Mouse (Mus musculus) midbrain, embryonic 10.5 days (tissue): ENCODE results near the gene Olfr1043. TPM values are rescaled to one million over a fixed set of nuclear protein-coding genes. Genes with fewer than 3 reads are reported as not detected.
"Not testable (repeated sequence)": the region's sequence is repeated elsewhere in the genome, so short reads cannot be mapped to it uniquely, and the experiment has no call there.

Experiments
- DNase-seq: peaks from one replicate; pipeline ENCODE4 v3.0.0-alpha.2; 2017; ENCODE audit warnings: low spot score
- H3K27ac ChIP-seq: fragments of 300-500 bp; sonication (generic); replicated peaks from 2 replicates; pipeline ENCODE4 v1.5.1; 2016; ENCODE audit warnings: mild to moderate bottlenecking
- H3K27me3 ChIP-seq: fragments of 300-500 bp; sonication (generic); 2 replicates; pipeline ENCODE4 v1.6.1; 2016; ENCODE audit warnings: low read depth, mild to moderate bottlenecking; ENCODE audit not compliant: poor library complexity, severe bottlenecking
- H3K36me3 ChIP-seq: fragments of 300-500 bp; sonication (generic); 2 replicates; pipeline ENCODE4 v1.6.1; 2016; ENCODE audit warnings: mild to moderate bottlenecking, moderate library complexity
- H3K4me1 ChIP-seq: fragments of 300-500 bp; sonication (generic); 2 replicates; pipeline ENCODE4 v1.6.1; 2016
- H3K4me3 ChIP-seq: fragments of 300-500 bp; sonication (generic); 2 replicates; pipeline ENCODE4 v1.5.1; 2016; ENCODE audit warnings: mild to moderate bottlenecking, moderate library complexity
- H3K9me3 ChIP-seq: fragments of 300-500 bp; sonication (generic); replicated peaks from 2 replicates; pipeline ENCODE4 v1.6.1; 2016; ENCODE audit warnings: mild to moderate bottlenecking
- WGBS: fragments of 180-500 bp; shearing (Covaris S2); methylation state at CpG from one replicate; pipeline ENCODE4 v1.1.7; 2016; 5-methylcytosine and 5-hydroxymethylcytosine counted together
- polyA plus RNA-seq: library from polyadenylated mRNA; unstranded; fragments of >200 nt; fragmentation: Nextera tagmentation; extraction: Ambion mirVana; gene quantifications from 2 replicates; pipeline ENCODE4 v1.2.1, GENCODE M21; 2016

Olfr1043 gene
- polyA plus RNA-seq: not detected in 2 replicates

- H3K36me3 ChIP-seq: no peaks in the 10 kb centered on the region
- no peaks in the 10 kb centered on the region for H3K4me1 ChIP-seq
- H3K27ac ChIP-seq: no peak within 1 kb of the TSS
- no peak for DNase-seq
- WGBS: 88% methylated on average over 2 of the region's 2 CpGs
- no peaks in the 10 kb centered on the region for H3K9me3 ChIP-seq
- no peak within 1 kb of the TSS for H3K4me3 ChIP-seq
- H3K27me3 ChIP-seq: no peaks in the 10 kb centered on the region
Measured at GRCm38 (mm10) chr2:86167422-86167821, at the start of gene Olfr1043. TSS of gene Olfr1043 (minus strand) at chr2:86167522.

DNA sequence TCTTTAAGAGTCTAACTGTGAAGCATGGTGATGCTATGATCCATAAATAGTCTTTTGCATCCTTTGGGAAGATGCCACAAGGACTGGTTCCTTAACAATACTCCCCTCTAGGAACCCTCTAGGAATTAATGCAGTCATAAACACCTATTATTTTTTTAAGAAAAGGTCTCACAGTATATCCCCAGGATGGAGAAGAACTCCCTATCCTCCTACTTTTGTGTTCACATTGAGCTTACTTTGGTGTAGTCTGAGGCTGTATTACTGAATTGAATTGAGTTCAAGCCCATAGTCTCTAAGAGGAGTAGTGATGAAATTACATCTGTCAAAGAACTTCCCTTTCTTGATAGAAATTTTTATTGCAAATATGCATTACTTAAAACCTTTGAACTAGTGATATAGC, 35.6 kb upstream of the Olfr1043 start, which contains the start of gene Olfr1045:
TSS of gene Olfr1045 (minus strand) at position 101 of the 400 bp plus-strand sequence.
- H3K27ac ChIP-seq: no peak within 1 kb of the TSS
- H3K36me3 ChIP-seq: no peaks in the 10 kb centered on the region
- H3K9me3 ChIP-seq: no peaks in the 10 kb centered on the region
- DNase-seq: no peak
- no peak within 1 kb of the TSS for H3K4me3 ChIP-seq
- no peaks in the 10 kb centered on the region for H3K27me3 ChIP-seq
- H3K4me1 ChIP-seq: no peaks in the 10 kb centered on the region

- H3K27me3 ChIP-seq: no peaks in the 10 kb centered on the region
- WGBS: 63% methylated on average over 1 of the region's 1 CpGs
- no peaks in the 10 kb centered on the region for H3K4me1 ChIP-seq
- no peak overlapping the region for H3K4me3 ChIP-seq
- no peaks in the 10 kb centered on the region for H3K36me3 ChIP-seq
- no peaks in the 10 kb centered on the region for H3K9me3 ChIP-seq
- no peak for DNase-seq
- no peak overlapping the region for H3K27ac ChIP-seq
Measured at GRCm38 (mm10) chr2:86195863-86196262, 28.5 kb upstream of the Olfr1043 start.

GRCm38 (mm10) chr2:86185583-86185982, 18.3 kb upstream of the Olfr1043 start, which contains the start of gene Olfr52:
TSS of gene Olfr52 (minus strand) at chr2:86185683.
- Histone ChIP-seq H3K27me3 (no peaks in the 10 kb centered on the region), H3K36me3 (no peaks in the 10 kb centered on the region), H3K27ac (no peak within 1 kb of the TSS), H3K4me1 (no peaks in the 10 kb centered on the region), H3K9me3 (no peaks in the 10 kb centered on the region), H3K4me3 (no peak within 1 kb of the TSS)
- DNase-seq: no peak

DNA sequence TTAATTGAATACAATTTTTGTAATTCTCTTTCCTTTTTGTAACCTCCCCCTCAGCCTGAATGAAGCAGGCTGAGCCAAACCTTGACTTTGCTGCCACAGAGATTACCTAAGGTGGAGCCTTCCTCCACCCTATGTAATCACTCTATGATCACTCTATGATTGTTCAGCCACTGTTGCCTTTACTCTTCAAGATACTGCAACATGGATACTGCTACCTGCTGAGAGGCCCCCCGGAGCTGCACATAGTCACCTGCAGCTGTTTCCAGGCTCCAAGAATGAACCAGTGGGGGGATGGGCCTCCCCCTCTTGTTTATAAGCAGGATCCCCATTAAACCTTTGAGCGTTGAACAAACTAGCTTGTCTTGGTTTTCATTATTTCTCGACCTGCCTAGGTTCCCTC, 12.6 kb upstream of the Olfr1043 start:
- Histone ChIP-seq H3K36me3 (no peaks in the 10 kb centered on the region), H3K4me1 (no peaks in the 10 kb centered on the region), H3K4me3 (no peak overlapping the region), H3K27me3 (no peaks in the 10 kb centered on the region), H3K9me3 (no peaks in the 10 kb centered on the region), H3K27ac (no peak overlapping the region)
- 77% methylated on average over 3 of the region's 3 CpGs for WGBS
- DNase-seq: no peak

DNA sequence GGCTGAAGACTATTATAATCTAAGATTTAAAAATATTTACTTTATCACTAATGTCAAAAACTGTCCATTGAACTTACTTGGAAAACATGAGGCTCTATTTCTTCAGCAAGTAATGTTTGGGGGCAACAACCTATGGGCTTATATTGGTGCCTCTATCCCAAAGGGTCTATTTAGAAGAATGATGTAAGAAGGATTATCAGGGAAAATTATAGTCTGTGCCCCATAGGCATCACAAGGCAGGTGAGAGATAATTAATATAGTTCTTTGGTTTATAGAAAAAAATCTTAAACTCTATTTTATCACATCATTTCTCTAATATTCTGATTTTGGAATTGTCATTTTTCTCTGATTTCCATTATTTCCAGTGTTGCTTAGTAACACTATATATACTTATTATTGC, 10.4 kb upstream of the Olfr1043 start, which contains the start of gene Olfr1044:
TSS of gene Olfr1044 (minus strand) at position 101 of the 400 bp plus-strand sequence.
- H3K27ac ChIP-seq: no peak within 1 kb of the TSS
- H3K4me3 ChIP-seq: no peak within 1 kb of the TSS
- no peaks in the 10 kb centered on the region for H3K4me1 ChIP-seq
- H3K9me3 ChIP-seq: no peaks in the 10 kb centered on the region
- H3K36me3 ChIP-seq: no peaks in the 10 kb centered on the region
- no peaks in the 10 kb centered on the region for H3K27me3 ChIP-seq
- no peak for DNase-seq

DNA sequence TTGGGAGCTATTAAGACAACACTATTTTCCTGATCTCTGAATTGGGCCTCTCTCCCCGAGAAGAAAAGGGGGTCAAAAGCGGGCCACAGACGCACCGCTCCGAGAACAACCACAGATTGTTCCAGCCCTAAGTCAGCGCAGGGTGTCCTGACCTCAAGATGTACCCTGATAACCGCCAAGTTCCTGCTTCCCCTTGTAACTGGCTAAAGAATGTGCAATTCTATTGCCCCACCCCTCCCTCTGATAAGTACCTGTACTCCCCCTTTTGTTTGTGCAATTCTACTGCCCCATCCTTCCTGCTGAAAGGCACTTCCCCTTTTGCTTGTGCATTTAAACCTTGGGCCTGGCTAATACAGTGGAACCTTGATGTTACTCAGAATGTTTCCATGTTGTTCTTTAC, 8.1 kb upstream of the Olfr1043 start:
- not testable (repeated sequence) for H3K27me3 ChIP-seq, DNase-seq, H3K36me3 ChIP-seq, H3K9me3 ChIP-seq, H3K4me3 ChIP-seq, H3K4me1 ChIP-seq, H3K27ac ChIP-seq
- WGBS: 89% methylated on average over 7 of the region's 7 CpGs

GRCm38 (mm10) chr2:86161738-86162137, 5.6 kb downstream of the Olfr1043 start, which contains the start of gene Olfr1042:
TSS of gene Olfr1042 (minus strand) at chr2:86161838.
- DNase-seq: no peak
- no peak within 1 kb of the TSS for H3K4me3 ChIP-seq
- no peak within 1 kb of the TSS for H3K27ac ChIP-seq
- H3K36me3 ChIP-seq: no peaks in the 10 kb centered on the region
- no peaks in the 10 kb centered on the region for H3K27me3 ChIP-seq
- H3K4me1 ChIP-seq: no peaks in the 10 kb centered on the region
- H3K9me3 ChIP-seq: no peaks in the 10 kb centered on the region
- WGBS: 94% methylated on average over 2 of the region's 2 CpGs

GRCm38 (mm10) chr2:86146632-86147031, 20.7 kb downstream of the Olfr1043 start, which contains the start of gene Olfr1040:
TSS of gene Olfr1040 (minus strand) at chr2:86146732.
- WGBS: 96% methylated on average over 1 of the region's 1 CpGs
- Histone ChIP-seq H3K27me3 (no peaks in the 10 kb centered on the region), H3K27ac (no peak within 1 kb of the TSS), H3K9me3 (no peaks in the 10 kb centered on the region), H3K36me3 (no peaks in the 10 kb centered on the region), H3K4me1 (no peaks in the 10 kb centered on the region), H3K4me3 (no peak within 1 kb of the TSS)
- DNase-seq: no peak

DNA sequence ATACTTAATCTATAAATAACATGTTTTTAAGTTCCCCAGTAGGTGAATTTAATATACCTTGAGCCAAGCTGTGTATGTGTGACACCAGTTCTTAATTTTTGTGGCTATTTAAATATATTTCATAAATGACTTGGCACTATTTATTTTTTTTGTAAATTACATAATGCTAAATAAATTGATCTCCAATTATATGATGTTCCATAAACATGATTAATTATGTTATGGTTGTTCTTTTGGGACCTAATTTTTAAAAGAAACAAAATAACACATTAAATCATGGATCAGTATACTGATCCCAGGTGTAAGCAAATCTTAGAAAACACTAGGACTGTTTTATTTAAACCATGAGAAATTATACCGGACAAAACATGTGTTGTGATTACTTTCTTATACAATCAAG, 31.5 kb downstream of the Olfr1043 start, which contains the start of gene Olfr1039:
TSS of gene Olfr1039 (minus strand) at position 101 of the 400 bp plus-strand sequence.
- no peak within 1 kb of the TSS for H3K4me3 ChIP-seq
- no peak for DNase-seq
- H3K36me3 ChIP-seq: no peaks in the 10 kb centered on the region
- no peaks in the 10 kb centered on the region for H3K4me1 ChIP-seq
- no peak within 1 kb of the TSS for H3K27ac ChIP-seq
- no peaks in the 10 kb centered on the region for H3K9me3 ChIP-seq
- no peaks in the 10 kb centered on the region for H3K27me3 ChIP-seq
- WGBS: 93% methylated on average over 1 of the region's 1 CpGs

Other genes starting within 250 kb of the Olfr1043 start
- gene Olfr1026, start 246.0 kb downstream of the Olfr1043 start, polyA plus RNA-seq: not detected in 2 replicates
- not detected in 2 replicates for gene Olfr1028, start 217.1 kb downstream of the Olfr1043 start, polyA plus RNA-seq
- not detected in 2 replicates for gene Olfr1029, start 193.6 kb downstream of the Olfr1043 start, polyA plus RNA-seq
- gene Olfr1030, start 188.2 kb downstream of the Olfr1043 start, polyA plus RNA-seq: not detected in 2 replicates
- not detected in 2 replicates for gene Olfr1031, start 177.2 kb downstream of the Olfr1043 start, polyA plus RNA-seq
- not detected in 2 replicates for gene Olfr1032, start 162.0 kb downstream of the Olfr1043 start, polyA plus RNA-seq
- gene Olfr1033, start 146.9 kb downstream of the Olfr1043 start, polyA plus RNA-seq: not detected in 2 replicates
- gene Olfr1034, start 121.7 kb downstream of the Olfr1043 start, polyA plus RNA-seq: not detected in 2 replicates
- not detected in 2 replicates for gene Olfr1036, start 93.5 kb downstream of the Olfr1043 start, polyA plus RNA-seq
- not detected in 2 replicates for gene Olfr1037, start 80.1 kb downstream of the Olfr1043 start, polyA plus RNA-seq
- gene Olfr1039, start 31.6 kb downstream of the Olfr1043 start, polyA plus RNA-seq: not detected in 2 replicates
- gene Olfr1040, start 20.8 kb downstream of the Olfr1043 start, polyA plus RNA-seq: not detected in 2 replicates
- not detected in 2 replicates for gene Olfr1042, start 5.7 kb downstream of the Olfr1043 start, polyA plus RNA-seq
- not detected in 2 replicates for gene Olfr1044, start 10.3 kb upstream of the Olfr1043 start, polyA plus RNA-seq
- gene Olfr52, start 18.2 kb upstream of the Olfr1043 start, polyA plus RNA-seq: not detected in 2 replicates
- gene Olfr1045, start 35.5 kb upstream of the Olfr1043 start, polyA plus RNA-seq: not detected in 2 replicates
- not detected in 2 replicates for gene Olfr1046, start 51.8 kb upstream of the Olfr1043 start, polyA plus RNA-seq
- gene Olfr1047, start 63.9 kb upstream of the Olfr1043 start, polyA plus RNA-seq: not detected in 2 replicates
- gene Olfr1048, start 72.8 kb upstream of the Olfr1043 start, polyA plus RNA-seq: not detected in 2 replicates
- gene Olfr1049, start 90.8 kb upstream of the Olfr1043 start, polyA plus RNA-seq: not detected in 2 replicates
- gene Olfr1051, start 111.6 kb upstream of the Olfr1043 start, polyA plus RNA-seq: not detected in 2 replicates
- not detected in 2 replicates for gene Olfr1052, start 124.9 kb upstream of the Olfr1043 start, polyA plus RNA-seq
- gene Olfr1053, start 147.8 kb upstream of the Olfr1043 start, polyA plus RNA-seq: not detected in 2 replicates
- gene Olfr1054, start 167.9 kb upstream of the Olfr1043 start, polyA plus RNA-seq: not detected in 2 replicates
- not detected in 2 replicates for gene Olfr1055, start 182.8 kb upstream of the Olfr1043 start, polyA plus RNA-seq
- not detected in 2 replicates for gene Olfr1056, start 194.9 kb upstream of the Olfr1043 start, polyA plus RNA-seq
- not detected in 2 replicates for gene Olfr1057, start 210.9 kb upstream of the Olfr1043 start, polyA plus RNA-seq
- gene Olfr1058, start 221.0 kb upstream of the Olfr1043 start, polyA plus RNA-seq: not detected in 2 replicates
- not detected in 2 replicates for gene Olfr1061, start 246.5 kb upstream of the Olfr1043 start, polyA plus RNA-seq